Mouse (Mus musculus): ENCODE measurements around the gene Olfr1506. TPM values are rescaled to one million over a fixed set of nuclear protein-coding genes. Genes with fewer than 3 reads are reported as not detected.
"Not testable (repeated sequence)": the region's sequence is repeated elsewhere in the genome, so short reads cannot be mapped to it uniquely, and the experiment has no call there.

Olfr1506 gene
- polyA plus RNA-seq (2015; fragmentation: Nextera tagmentation; extraction: Ambion mirVana): not detected in 2 replicates

DNA sequence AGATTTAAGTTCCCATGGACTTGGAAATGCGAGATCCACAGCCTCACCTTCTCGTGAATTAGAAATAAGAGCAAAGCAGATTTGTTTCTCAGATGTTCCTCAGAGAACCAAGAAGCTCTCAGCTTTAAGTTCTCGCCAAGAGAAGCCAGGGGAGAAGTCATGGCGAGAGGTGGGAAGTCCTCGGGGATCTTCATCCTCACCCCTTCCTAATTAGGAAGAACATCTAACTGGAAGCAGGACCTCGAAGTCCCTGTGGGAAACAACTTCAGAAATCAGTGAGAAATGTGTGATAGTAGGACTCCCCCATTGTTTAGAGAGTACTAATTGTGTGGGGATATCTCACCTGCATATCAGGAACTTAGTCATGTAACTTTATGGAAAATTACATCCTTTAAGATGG lies at the start of gene Olfr1506:
Gene Olfr1506 (minus strand): TSS at position 101 of the 400 bp plus-strand sequence.
- not testable (repeated sequence) for H3K36me3 ChIP-seq; H3K27me3 ChIP-seq; H3K9me3 ChIP-seq (replicated peaks); H3K4me1 ChIP-seq; H3K27ac ChIP-seq; ATAC-seq (replicated peaks; ENCODE audit: low FRiP score); H3K4me2 ChIP-seq; H3K9ac ChIP-seq; H3K4me3 ChIP-seq (replicated peaks)
- no CpG with 5 or more reads among the region's 6 CpGs for WGBS

DNA sequence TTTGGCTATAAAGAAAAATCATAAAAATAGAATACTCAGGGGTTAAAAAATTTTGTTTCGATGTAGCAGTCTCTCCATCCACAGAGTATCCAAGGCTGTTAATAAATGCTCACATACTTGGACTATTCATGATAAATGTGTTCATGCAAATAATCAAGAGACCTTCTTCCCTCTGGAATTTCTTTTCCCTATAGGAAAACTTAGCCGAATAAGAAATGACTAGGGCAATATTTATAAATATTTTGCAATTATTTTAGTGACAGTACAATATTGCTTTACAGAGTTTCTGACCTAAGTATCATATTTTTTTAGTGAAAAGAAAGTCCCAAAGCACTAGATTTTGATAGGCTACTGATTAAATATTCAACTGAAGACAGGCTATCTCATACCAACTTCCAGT lies 46.6 kb upstream of the Olfr1506 start, which contains the start of gene Olfr1271:
Gene Olfr1271 (minus strand): TSS at position 101 of the 400 bp plus-strand sequence.
- Histone ChIP-seq H3K4me1 (no peaks in the 10 kb centered on the region), H3K27me3 (no peaks in the 10 kb centered on the region), H3K27ac (no peak within 1 kb of the TSS), H3K4me2 (no peak within 1 kb of the TSS), H3K9ac (no peak within 1 kb of the TSS), H3K9me3 (replicated peaks) (no peaks in the 10 kb centered on the region), H3K36me3 (no peaks in the 10 kb centered on the region), H3K4me3 (replicated peaks) (no peak within 1 kb of the TSS)
- no peak for ATAC-seq (replicated peaks; ENCODE audit: low FRiP score)
- 88% methylated on average over 2 of the region's 2 CpGs for WGBS

DNA sequence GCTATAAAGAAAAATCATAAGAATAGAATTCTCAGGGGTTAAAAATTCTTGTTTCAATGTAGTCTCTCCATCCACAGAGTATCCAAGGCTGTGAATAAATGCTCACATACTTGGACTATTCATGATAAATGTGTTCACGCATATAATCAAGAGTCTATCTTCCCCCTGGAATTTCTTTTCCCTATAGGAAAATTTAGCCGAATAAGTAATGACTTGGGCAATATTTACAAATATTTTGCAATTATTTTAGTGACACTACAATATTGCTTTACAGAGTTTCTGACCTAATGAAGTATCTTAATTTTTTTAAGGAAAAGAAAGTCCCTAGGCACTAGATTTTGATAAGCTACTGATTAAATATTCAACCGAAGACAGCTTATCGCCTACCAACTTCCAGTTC lies 33.2 kb upstream of the Olfr1506 start, which contains the start of gene Olfr142:
Gene Olfr142 (minus strand): TSS at position 101 of the 400 bp plus-strand sequence.
- H3K9ac ChIP-seq: no peak within 1 kb of the TSS
- 88% methylated on average over 4 of the region's 4 CpGs for WGBS
- no peak within 1 kb of the TSS for H3K4me3 ChIP-seq (replicated peaks)
- no peaks in the 10 kb centered on the region for H3K4me1 ChIP-seq
- ATAC-seq (replicated peaks; ENCODE audit: low FRiP score): no peak
- H3K27me3 ChIP-seq: no peaks in the 10 kb centered on the region
- H3K36me3 ChIP-seq: no peaks in the 10 kb centered on the region
- no peak within 1 kb of the TSS for H3K4me2 ChIP-seq
- no peak within 1 kb of the TSS for H3K27ac ChIP-seq
- H3K9me3 ChIP-seq (replicated peaks): no peaks in the 10 kb centered on the region

DNA sequence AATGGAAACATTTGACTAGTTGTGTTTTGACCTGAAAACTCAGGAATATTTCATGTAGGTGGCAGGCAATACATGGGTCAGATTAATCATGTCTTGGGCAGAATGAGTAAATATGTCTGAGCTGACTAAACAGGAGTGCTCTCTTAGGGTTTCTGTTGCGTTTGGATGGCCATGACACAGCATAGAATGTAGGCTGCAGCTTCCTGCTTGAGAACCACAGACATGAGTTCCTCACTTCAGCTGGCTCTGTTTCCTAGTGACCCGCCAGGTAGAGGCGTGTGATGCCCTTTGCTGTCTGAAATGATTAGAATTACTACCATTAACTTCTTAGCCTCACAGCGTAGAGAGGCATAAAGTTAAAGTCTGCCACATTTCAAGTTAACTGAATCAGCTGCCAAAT lies 24.7 kb downstream of the Olfr1506 start:
- H3K9ac ChIP-seq; H3K27ac ChIP-seq; H3K4me3 ChIP-seq (replicated peaks); H3K4me1 ChIP-seq; H3K4me2 ChIP-seq; H3K9me3 ChIP-seq (replicated peaks); ATAC-seq (replicated peaks; ENCODE audit: low FRiP score); H3K36me3 ChIP-seq; H3K27me3 ChIP-seq: not testable (repeated sequence)
- no CpG with 5 or more reads among the region's 4 CpGs for WGBS

DNA sequence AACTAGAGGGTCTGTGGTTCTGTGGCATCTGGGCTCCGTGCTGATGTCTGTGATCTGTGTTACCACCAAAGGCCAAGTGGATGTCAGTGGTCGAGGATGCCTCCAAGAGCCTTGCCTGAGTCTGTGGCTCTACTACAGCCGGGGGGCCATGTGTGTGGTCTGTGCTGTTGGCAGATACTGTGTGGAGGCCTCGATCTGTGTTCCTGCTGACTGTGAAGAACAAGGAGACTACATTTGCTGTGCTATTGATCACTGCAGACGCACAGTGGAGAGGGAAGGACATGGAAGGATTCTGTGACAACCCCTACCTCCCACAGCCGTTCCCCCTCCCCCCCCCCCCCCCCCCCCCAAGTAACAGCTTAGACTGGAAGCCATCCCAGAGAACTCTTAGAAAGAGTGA lies 29.0 kb downstream of the Olfr1506 start:
- not testable (repeated sequence) for H3K9me3 ChIP-seq (replicated peaks); H3K4me1 ChIP-seq; H3K36me3 ChIP-seq; H3K27ac ChIP-seq; H3K4me3 ChIP-seq (replicated peaks); H3K9ac ChIP-seq; ATAC-seq (replicated peaks; ENCODE audit: low FRiP score); H3K4me2 ChIP-seq; H3K27me3 ChIP-seq
- WGBS: no CpG with 5 or more reads among the region's 6 CpGs

DNA sequence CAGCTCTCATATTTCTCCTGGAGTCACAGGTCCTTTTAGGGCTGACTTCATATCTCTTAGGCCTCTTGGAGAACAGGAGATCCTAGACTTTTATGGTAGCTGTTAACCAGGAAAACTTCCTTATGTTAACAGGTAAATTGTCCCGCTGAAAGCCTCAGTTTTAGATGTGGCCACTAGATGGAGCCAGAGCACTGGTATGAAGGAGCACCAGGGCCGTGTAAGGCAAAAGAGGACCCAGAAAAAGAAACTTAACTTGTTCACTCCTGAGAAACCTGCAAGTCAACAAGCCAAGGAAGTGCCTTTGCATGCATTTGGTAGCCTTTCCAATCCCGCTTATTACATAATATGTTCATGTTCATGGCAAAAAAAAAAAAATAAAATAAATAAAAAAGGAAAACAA lies 29.5 kb downstream of the Olfr1506 start:
- H3K4me2 ChIP-seq; H3K36me3 ChIP-seq; ATAC-seq (replicated peaks; ENCODE audit: low FRiP score); H3K27me3 ChIP-seq; H3K9ac ChIP-seq; H3K9me3 ChIP-seq (replicated peaks); H3K4me3 ChIP-seq (replicated peaks); H3K27ac ChIP-seq; H3K4me1 ChIP-seq: not testable (repeated sequence)
- no CpG with 5 or more reads among the region's 3 CpGs for WGBS

DNA sequence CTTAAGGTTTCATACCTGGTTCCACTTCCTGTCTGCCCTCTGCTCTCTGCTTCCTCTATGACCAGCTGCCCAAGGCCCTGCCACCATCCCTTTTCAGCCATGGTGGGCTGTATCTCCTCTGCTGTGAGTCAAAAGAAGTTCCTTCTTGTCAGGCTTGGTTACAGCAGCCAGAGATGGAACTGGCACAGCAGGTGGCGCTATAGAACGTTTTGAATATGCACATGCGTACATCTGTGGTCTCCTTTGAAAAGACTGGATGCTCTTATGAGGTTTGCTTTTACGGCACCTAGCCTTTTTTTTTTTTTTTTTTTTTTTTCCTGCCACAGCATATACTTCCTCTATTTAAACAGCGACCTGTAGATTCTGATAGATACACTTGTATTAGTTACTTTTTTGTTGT lies 37.2 kb downstream of the Olfr1506 start:
- H3K27ac ChIP-seq; H3K9me3 ChIP-seq (replicated peaks); ATAC-seq (replicated peaks; ENCODE audit: low FRiP score); H3K4me1 ChIP-seq; H3K9ac ChIP-seq; H3K4me2 ChIP-seq; H3K27me3 ChIP-seq; H3K36me3 ChIP-seq; H3K4me3 ChIP-seq (replicated peaks): not testable (repeated sequence)
- no CpG with 5 or more reads among the region's 5 CpGs for WGBS

DNA sequence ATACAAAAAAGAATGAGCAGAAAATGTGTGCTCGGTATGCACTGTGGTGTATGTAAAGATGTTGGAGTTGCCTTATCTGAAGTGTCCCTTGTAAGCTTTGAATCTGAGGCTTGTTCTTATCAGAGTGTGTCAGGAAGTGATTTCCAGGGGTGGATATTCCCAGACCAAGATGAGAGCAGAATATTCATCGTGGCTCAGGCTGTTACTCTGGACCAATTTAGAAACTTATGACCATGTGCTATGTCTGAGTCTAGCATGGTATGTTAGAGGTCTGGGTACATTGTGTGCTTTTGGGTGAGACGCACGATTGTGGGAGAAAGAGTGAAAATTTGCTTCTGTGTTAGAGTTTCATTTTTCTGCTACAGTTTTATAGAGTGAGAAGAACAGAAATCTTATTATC lies 38.2 kb downstream of the Olfr1506 start:
- not testable (repeated sequence) for H3K27ac ChIP-seq; H3K36me3 ChIP-seq; H3K27me3 ChIP-seq; H3K4me2 ChIP-seq; H3K9me3 ChIP-seq (replicated peaks); H3K9ac ChIP-seq; ATAC-seq (replicated peaks; ENCODE audit: low FRiP score); H3K4me1 ChIP-seq; H3K4me3 ChIP-seq (replicated peaks)
- WGBS: no CpG with 5 or more reads among the region's 4 CpGs

Other genes with a start within 250 kb of the Olfr1506 start
- not detected in 2 replicates for gene Olfr1261, start 233.3 kb downstream of the Olfr1506 start, polyA plus RNA-seq (2015; fragmentation: Nextera tagmentation; extraction: Ambion mirVana)
- gene Olfr1262, start 224.3 kb downstream of the Olfr1506 start, polyA plus RNA-seq (2015; fragmentation: Nextera tagmentation; extraction: Ambion mirVana): not detected in 2 replicates
- not detected in 2 replicates for gene Olfr1263, start 212.4 kb downstream of the Olfr1506 start, polyA plus RNA-seq (2015; fragmentation: Nextera tagmentation; extraction: Ambion mirVana)
- not detected in 2 replicates for gene Olfr1264, start 198.9 kb downstream of the Olfr1506 start, polyA plus RNA-seq (2015; fragmentation: Nextera tagmentation; extraction: Ambion mirVana)
- gene Olfr1265, start 189.2 kb downstream of the Olfr1506 start, polyA plus RNA-seq (2015; fragmentation: Nextera tagmentation; extraction: Ambion mirVana): not detected in 2 replicates
- gene Olfr140, start 160.9 kb downstream of the Olfr1506 start, polyA plus RNA-seq (2015; fragmentation: Nextera tagmentation; extraction: Ambion mirVana): not detected in 2 replicates
- gene Olfr1269, start 103.1 kb downstream of the Olfr1506 start, polyA plus RNA-seq (2015; fragmentation: Nextera tagmentation; extraction: Ambion mirVana): not detected in 2 replicates
- not detected in 2 replicates for gene Olfr32, start 82.2 kb downstream of the Olfr1506 start, polyA plus RNA-seq (2015; fragmentation: Nextera tagmentation; extraction: Ambion mirVana)
- 0.06 TPM in 1 of 2 replicates, not detected in the other for gene Olfr1270, start 71.4 kb downstream of the Olfr1506 start, polyA plus RNA-seq (2015; fragmentation: Nextera tagmentation; extraction: Ambion mirVana)
- not detected in 2 replicates for gene Olfr142, start 33.1 kb upstream of the Olfr1506 start, polyA plus RNA-seq (2015; fragmentation: Nextera tagmentation; extraction: Ambion mirVana)
- gene Olfr1271, start 46.5 kb upstream of the Olfr1506 start, polyA plus RNA-seq (2015; fragmentation: Nextera tagmentation; extraction: Ambion mirVana): not detected in 2 replicates
- not detected in 2 replicates for gene Olfr1272, start 68.3 kb upstream of the Olfr1506 start, polyA plus RNA-seq (2015; fragmentation: Nextera tagmentation; extraction: Ambion mirVana)
- gene Gm13769, start 97.7 kb upstream of the Olfr1506 start, polyA plus RNA-seq (2015; fragmentation: Nextera tagmentation; extraction: Ambion mirVana): 0.13 TPM in 1 of 2 replicates, not detected in the other
- gene Olfr1274-ps, start 174.2 kb upstream of the Olfr1506 start, polyA plus RNA-seq (2015; fragmentation: Nextera tagmentation; extraction: Ambion mirVana): not detected in 2 replicates

Data from kidney, embryonic 15.5 days (tissue).